Mouse (Mus musculus): ENCODE measurements around the gene Tfap4. TPM values are rescaled to one million over a fixed set of nuclear protein-coding genes. Genes with fewer than 3 reads are reported as not detected.
"Not testable (repeated sequence)": the region's sequence is repeated elsewhere in the genome, so short reads cannot be mapped to it uniquely, and the experiment has no call there.

Gene Tfap4
- total and polyA plus RNA-seq, 2 experiments from 2014 or later = 7.0 to 7.8 TPM

GRCm38 (mm10) chr16:4585642-4586530 lies 26.2 kb upstream of the Tfap4 start:
- 11% methylated on average over 14 of the region's 14 CpGs for WGBS
- Histone ChIP-seq H3K4me2 (ENCODE audit: low read depth, low read length) (peak overlapping the region; percentile 78), H3K9ac (replicated peaks; ENCODE audit: low read length) (peak overlapping the region; percentile 53), H3K36me3 (ENCODE audit: insufficient read depth, low read length) (no peaks in the 10 kb centered on the region), H3K4me1 (ENCODE audit: insufficient read depth, low read length) (peaks cover 3% of the 10 kb centered on the region; the same call in 1 of the 2 replicates), H3K27me3 (ENCODE audit: insufficient read depth, low read length) (no peaks in the 10 kb centered on the region), H3K4me3 (ENCODE audit: low read length) (peak overlapping the region; percentile 54), H3K27ac (peak overlapping the region; percentile 65), H3K9me3 (ENCODE audit: low read length) (no peaks in the 10 kb centered on the region)
- no peak for TF ChIP-seq CTCF (IDR thresholded peaks at IDR 0.05; ENCODE audit: low read depth)
- DNase-seq (ENCODE audit: low spot score) = no peak
- peak; percentile 35 for ATAC-seq

GRCm38 (mm10) chr16:4584438-4584837 lies 24.8 kb upstream of the Tfap4 start:
- ATAC-seq (no peak), DNase-seq (ENCODE audit: low spot score) (no peak)
- Histone ChIP-seq H3K36me3 (ENCODE audit: insufficient read depth, low read length) (no peaks in the 10 kb centered on the region), H3K27me3 (ENCODE audit: insufficient read depth, low read length) (no peaks in the 10 kb centered on the region), H3K9ac (replicated peaks; ENCODE audit: low read length) (no peak overlapping the region), H3K9me3 (ENCODE audit: low read length) (no peaks in the 10 kb centered on the region), H3K4me2 (ENCODE audit: low read depth, low read length) (no peak overlapping the region), H3K4me3 (ENCODE audit: low read length) (no peak overlapping the region), H3K4me1 (ENCODE audit: insufficient read depth, low read length) (peaks cover 3% of the 10 kb centered on the region; the same call in 1 of the 2 replicates), H3K27ac (no peak overlapping the region)
- 71% methylated on average over 5 of the region's 5 CpGs for WGBS
- no peak for TF ChIP-seq CTCF (IDR thresholded peaks at IDR 0.05; ENCODE audit: low read depth)

DNA sequence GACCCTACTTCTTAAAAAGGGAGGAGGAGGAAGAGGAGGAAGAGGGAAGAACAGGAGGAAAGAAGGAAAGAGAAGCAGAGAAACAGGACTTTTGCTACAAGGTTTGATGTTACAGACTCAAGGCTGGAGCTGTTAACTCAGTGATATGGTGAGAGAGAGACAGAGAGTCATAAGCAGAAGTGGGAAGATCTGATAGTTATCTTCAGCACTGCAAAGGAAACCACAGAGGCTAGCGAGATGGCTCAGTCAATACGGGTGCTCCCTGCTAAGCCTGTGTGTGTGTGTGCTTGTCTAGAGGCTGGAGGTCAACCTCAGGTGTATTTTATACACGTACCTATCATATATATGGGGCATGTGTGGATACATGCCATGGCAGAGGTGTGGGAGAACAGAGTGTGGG lies 24.2 kb upstream of the Tfap4 start:
- no peak for TF ChIP-seq CTCF (IDR thresholded peaks at IDR 0.05; ENCODE audit: low read depth)
- H3K27ac ChIP-seq = no peak overlapping the region
- H3K27me3 ChIP-seq (ENCODE audit: insufficient read depth, low read length) = no peaks in the 10 kb centered on the region
- H3K4me2 ChIP-seq (ENCODE audit: low read depth, low read length) = no peak overlapping the region
- WGBS = 84% methylated on average over 3 of the region's 3 CpGs
- no peak for DNase-seq (ENCODE audit: low spot score)
- H3K9ac ChIP-seq (replicated peaks; ENCODE audit: low read length) = no peak overlapping the region
- peaks cover 3% of the 10 kb centered on the region; the same call in 1 of the 2 replicates for H3K4me1 ChIP-seq (ENCODE audit: insufficient read depth, low read length)
- H3K9me3 ChIP-seq (ENCODE audit: low read length) = no peaks in the 10 kb centered on the region
- no peaks in the 10 kb centered on the region for H3K36me3 ChIP-seq (ENCODE audit: insufficient read depth, low read length)
- no peak for ATAC-seq
- no peak overlapping the region for H3K4me3 ChIP-seq (ENCODE audit: low read length)

DNA sequence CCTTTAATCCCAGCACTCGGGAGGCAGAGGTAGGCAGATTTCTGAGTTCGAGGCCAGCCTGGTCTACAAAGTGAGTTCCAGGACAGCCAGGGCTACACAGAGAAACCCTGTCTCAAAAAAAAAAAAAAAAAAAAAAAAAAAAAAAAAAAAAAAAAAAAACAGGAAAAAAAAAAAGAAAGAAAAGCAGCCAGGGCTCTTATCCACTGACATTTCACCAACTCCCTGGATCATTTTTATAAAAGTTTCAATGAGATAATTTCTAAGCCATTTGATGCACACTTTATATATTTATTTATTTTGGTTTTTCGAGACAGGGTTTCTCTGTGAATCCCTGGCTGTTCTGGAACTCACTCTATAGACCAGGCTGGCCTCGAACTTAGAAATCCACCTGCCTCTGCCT lies 21.5 kb upstream of the Tfap4 start:
- H3K9me3 ChIP-seq (ENCODE audit: low read length); H3K4me2 ChIP-seq (ENCODE audit: low read depth, low read length); H3K9ac ChIP-seq (replicated peaks; ENCODE audit: low read length); H3K36me3 ChIP-seq (ENCODE audit: insufficient read depth, low read length); ATAC-seq; DNase-seq (ENCODE audit: low spot score); H3K27me3 ChIP-seq (ENCODE audit: insufficient read depth, low read length); H3K4me1 ChIP-seq (ENCODE audit: insufficient read depth, low read length); H3K27ac ChIP-seq; H3K4me3 ChIP-seq (ENCODE audit: low read length): not testable (repeated sequence)
- 95% methylated on average over 3 of the region's 4 CpGs for WGBS

DNA sequence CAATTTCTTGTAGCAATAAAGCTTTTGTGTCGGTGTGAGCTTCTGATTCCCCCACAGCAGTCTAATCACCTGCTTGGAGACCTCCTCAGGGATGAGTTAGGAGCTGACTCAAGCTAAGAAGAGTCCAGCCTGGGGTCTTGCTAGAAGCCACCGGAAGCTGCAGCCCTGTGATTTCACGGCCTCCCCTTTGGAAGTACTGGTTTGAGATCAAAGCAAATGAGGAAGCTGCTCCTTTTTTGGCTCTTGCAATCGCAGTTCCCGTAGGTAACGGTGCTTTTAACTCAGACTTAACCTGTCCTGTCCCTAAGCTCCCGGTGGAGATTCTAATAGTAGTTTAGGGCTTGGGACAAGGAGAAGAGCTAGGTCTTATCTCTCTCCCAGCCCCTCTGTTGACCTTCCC lies 19.0 kb upstream of the Tfap4 start:
- no peak overlapping the region for H3K27ac ChIP-seq
- H3K36me3 ChIP-seq (ENCODE audit: insufficient read depth, low read length) = no peaks in the 10 kb centered on the region
- no peak for DNase-seq (ENCODE audit: low spot score)
- no peak overlapping the region for H3K9ac ChIP-seq (replicated peaks; ENCODE audit: low read length)
- 79% methylated on average over 7 of the region's 7 CpGs for WGBS
- no peak overlapping the region for H3K4me2 ChIP-seq (ENCODE audit: low read depth, low read length)
- H3K4me1 ChIP-seq (ENCODE audit: insufficient read depth, low read length) = no peaks in the 10 kb centered on the region
- ATAC-seq = no peak
- no peak overlapping the region for H3K4me3 ChIP-seq (ENCODE audit: low read length)
- H3K9me3 ChIP-seq (ENCODE audit: low read length) = no peaks in the 10 kb centered on the region
- no peak for TF ChIP-seq CTCF (IDR thresholded peaks at IDR 0.05; ENCODE audit: low read depth)
- H3K27me3 ChIP-seq (ENCODE audit: insufficient read depth, low read length) = no peaks in the 10 kb centered on the region

DNA sequence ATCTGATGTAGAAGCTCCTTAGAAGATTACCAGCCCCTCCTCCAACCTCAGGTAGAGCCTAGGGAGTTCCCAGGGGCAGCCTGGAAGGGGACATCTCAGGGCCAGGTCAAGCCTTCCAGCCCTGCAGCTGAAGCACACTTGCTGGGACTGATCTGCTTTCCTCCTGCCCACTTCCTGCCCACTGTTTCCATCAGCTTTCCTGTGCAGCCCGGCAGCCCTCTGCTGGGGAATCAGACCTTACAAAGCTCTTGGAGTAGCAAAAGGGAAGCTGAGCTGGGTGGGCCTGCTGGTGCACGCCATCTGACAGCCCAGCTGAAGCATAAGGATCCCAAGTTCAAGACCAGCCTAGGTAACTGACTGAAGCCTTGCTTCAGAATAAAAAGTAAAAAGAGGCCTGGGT lies 17.2 kb upstream of the Tfap4 start:
- Histone ChIP-seq H3K9ac (replicated peaks; ENCODE audit: low read length) (no peak overlapping the region), H3K27me3 (ENCODE audit: insufficient read depth, low read length) (no peaks in the 10 kb centered on the region), H3K4me1 (ENCODE audit: insufficient read depth, low read length) (no peaks in the 10 kb centered on the region), H3K9me3 (ENCODE audit: low read length) (no peaks in the 10 kb centered on the region), H3K27ac (no peak overlapping the region), H3K4me3 (ENCODE audit: low read length) (no peak overlapping the region), H3K4me2 (ENCODE audit: low read depth, low read length) (no peak overlapping the region), H3K36me3 (ENCODE audit: insufficient read depth, low read length) (no peaks in the 10 kb centered on the region)
- no peak for ATAC-seq
- no peak for DNase-seq (ENCODE audit: low spot score)
- WGBS = 62% methylated on average over 2 of the region's 2 CpGs
- TF ChIP-seq CTCF (IDR thresholded peaks at IDR 0.05; ENCODE audit: low read depth) = no peak

DNA sequence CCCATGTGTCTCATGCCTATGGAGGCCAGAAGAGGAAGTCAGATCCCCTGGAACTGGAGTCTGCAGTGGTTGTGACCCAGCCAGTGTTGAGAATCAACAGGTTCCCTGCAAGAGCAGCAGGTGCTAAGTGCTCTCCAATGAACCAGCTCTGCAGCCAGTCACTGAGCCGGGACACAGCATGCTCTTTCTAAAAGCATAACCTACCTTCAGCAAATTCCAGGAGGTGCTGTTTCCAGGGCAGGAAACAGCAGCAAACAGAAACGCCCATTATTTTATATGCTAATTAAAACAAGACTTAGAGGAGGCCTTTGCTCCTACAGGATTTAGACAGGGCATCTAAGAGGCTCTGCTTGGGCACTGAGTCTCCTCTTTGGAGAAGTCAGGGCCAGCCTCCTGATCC lies 16.4 kb upstream of the Tfap4 start:
- Histone ChIP-seq H3K4me1 (ENCODE audit: insufficient read depth, low read length) (no peaks in the 10 kb centered on the region), H3K4me2 (ENCODE audit: low read depth, low read length) (no peak overlapping the region), H3K36me3 (ENCODE audit: insufficient read depth, low read length) (no peaks in the 10 kb centered on the region), H3K4me3 (ENCODE audit: low read length) (no peak overlapping the region), H3K27me3 (ENCODE audit: insufficient read depth, low read length) (no peaks in the 10 kb centered on the region), H3K9me3 (ENCODE audit: low read length) (no peaks in the 10 kb centered on the region), H3K27ac (no peak overlapping the region), H3K9ac (replicated peaks; ENCODE audit: low read length) (no peak overlapping the region)
- ATAC-seq (no peak), DNase-seq (ENCODE audit: low spot score) (no peak)
- TF ChIP-seq CTCF (IDR thresholded peaks at IDR 0.05; ENCODE audit: low read depth) = no peak
- 45% methylated on average over 2 of the region's 2 CpGs for WGBS
